Mouse (Mus musculus) heart, adult 2 months (tissue): ENCODE measurements at regions not wholly inside any gene's neighbourhood (a gene's known extent, or its start where the extent isn't known, plus 50 kb on each side); places are given as distances from the start of the nearest gene placed in this dataset.

Experiments
- CTCF ChIP-seq: fragments of 200-600 bp; IDR thresholded peaks from 2 replicates; pipeline ENCODE4 v1.8.1; 2022; ENCODE audit warnings: antibody characterized with exemption, mild to moderate bottlenecking, moderate library complexity
- EP300 ChIP-seq: fragments of 200-500 bp; IDR thresholded peaks from 2 replicates; pipeline ENCODE4 v1.6.1; 2011; ENCODE audit warnings: low read depth, low read length, control low read depth; ENCODE audit not compliant: insufficient read depth
- POLR2A ChIP-seq: fragments of 200-500 bp; IDR thresholded peaks from 2 replicates; pipeline ENCODE4 v1.6.1; 2011; ENCODE audit warnings: mild to moderate bottlenecking, low read depth, low read length, control low read depth; ENCODE audit not compliant: insufficient read depth

DNA sequence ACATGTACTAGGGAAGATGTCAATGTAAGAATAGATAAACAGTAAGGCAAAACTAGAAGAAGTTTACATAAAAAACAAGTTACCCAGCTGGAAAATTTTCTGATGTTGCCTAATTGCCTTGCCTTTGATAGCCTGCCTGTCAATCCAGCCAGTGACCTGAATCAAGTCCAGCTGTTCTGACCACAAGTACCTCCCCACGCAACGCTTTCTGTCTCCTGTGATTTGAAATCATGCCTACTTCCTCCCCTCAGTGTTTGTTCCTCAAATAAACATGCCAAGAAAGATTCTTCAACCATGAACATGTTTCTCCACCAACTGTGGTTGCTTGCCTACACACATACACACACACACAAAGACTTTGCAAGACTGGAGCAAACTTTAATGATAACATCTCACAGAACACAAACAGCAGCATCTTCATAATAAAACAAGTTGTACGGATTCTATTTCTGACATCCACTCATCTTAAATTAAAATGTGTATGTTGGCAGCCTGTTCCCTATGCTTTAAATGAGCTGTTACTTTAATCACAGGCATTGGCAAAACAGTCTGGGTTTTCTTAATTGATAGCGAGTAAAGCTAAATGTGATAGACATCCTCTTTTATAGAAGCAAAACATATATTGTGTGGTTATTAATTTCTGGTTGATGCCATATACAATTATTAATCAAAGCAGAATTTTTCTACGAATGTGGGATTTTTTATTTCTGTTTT lies 312.0 kb upstream of the Zc3h15 start:
- no peak for TF ChIP-seq POLR2A
- no peak for TF ChIP-seq CTCF
- no peak for TF ChIP-seq EP300
